Mouse (Mus musculus) layer of hippocampus, postnatal 36 days (tissue): Measurements from ENCODE around the gene Gabrd. TPM values are rescaled to one million over a fixed set of nuclear protein-coding genes. Genes with fewer than 3 reads are reported as not detected.
A peak's percentile ranks its signal among the peaks of the same experiment; 100 is the strongest.

ENCODE experiments used
- DNase-seq, 2 experiments: peaks; one replicate each; pipeline ENCODE4 v3.0.0; 2022
- total RNA-seq, 2 experiments: library from RNA; stranded (reverse); gene quantifications; 2 replicates each; pipeline ENCODE4 v1.2.3; 2021

Gene Gabrd
- total RNA-seq, 2 experiments from 2014 or later: 21.0 to 21.2 TPM

DNA sequence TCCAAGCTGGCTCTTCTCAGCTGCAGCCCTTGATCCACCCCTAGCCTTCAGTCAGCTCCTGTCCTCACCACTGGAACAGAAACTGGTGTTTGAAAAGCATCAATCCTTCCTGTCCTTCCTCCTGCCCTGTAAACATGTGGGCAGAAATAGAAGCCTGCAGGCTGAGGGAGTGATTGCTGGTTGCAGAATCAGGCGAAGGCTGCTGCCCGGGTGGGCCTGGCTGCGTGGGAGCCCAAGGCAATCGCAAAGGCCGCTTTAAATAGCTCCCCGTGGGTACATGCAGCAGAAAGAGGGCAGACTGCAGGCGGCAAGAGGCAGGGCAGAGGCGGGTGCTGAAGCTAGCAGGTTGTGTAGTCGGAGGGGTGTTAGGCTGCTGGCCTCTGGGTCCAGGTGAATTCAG is 15.2 kb downstream of the Gabrd start:
- DNase-seq: peak; percentile 40 to 57

- DNase-seq: no peak
Observed at GRCm38 (mm10) chr4:155381974-155382373, 15.9 kb downstream of the Gabrd start.

DNA sequence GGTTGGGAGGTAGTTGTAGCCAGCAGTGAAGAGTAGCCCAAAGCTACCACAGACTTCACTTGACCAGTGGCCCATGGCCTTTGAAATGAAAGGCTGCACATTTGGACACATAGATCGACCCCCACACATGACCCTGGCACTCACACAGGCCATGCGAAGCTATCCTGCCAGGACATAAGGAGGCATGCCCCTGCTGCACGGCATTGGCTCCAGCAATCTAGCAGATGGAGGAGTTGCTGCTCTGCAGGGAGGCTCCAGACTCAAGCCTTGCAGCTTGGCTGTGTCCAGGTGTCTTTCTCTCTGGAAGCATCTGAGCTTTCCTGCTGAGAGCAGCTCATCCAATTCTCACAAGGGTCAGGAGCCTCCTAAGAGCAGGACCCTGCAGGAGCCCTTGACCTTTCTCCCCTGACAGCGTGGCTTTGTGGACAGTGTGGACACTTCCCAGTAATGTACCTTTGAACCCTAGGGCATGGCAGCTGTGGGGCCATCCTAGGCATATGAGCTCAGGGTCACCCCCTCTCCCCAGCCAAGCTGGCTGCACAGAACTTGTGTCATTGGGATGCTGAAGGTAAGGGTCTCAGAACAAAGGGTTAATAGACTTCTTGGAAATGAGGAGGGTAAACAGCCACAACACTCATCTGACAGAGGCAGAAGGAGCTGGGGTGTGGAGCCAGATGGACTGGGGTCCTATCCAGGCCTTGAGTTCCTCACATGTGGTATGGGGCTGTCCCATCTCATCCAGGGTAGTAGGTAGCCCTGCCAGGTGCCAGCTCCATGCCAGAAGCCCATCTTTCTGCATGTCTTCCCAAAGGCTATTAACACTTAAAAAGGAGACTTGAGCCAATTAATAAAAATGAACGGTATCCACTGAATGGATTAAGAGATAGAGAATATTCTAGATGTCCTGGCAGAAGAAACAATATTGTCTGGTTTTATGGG is 25.8 kb downstream of the Gabrd start:
- DNase-seq: no peak

DNA sequence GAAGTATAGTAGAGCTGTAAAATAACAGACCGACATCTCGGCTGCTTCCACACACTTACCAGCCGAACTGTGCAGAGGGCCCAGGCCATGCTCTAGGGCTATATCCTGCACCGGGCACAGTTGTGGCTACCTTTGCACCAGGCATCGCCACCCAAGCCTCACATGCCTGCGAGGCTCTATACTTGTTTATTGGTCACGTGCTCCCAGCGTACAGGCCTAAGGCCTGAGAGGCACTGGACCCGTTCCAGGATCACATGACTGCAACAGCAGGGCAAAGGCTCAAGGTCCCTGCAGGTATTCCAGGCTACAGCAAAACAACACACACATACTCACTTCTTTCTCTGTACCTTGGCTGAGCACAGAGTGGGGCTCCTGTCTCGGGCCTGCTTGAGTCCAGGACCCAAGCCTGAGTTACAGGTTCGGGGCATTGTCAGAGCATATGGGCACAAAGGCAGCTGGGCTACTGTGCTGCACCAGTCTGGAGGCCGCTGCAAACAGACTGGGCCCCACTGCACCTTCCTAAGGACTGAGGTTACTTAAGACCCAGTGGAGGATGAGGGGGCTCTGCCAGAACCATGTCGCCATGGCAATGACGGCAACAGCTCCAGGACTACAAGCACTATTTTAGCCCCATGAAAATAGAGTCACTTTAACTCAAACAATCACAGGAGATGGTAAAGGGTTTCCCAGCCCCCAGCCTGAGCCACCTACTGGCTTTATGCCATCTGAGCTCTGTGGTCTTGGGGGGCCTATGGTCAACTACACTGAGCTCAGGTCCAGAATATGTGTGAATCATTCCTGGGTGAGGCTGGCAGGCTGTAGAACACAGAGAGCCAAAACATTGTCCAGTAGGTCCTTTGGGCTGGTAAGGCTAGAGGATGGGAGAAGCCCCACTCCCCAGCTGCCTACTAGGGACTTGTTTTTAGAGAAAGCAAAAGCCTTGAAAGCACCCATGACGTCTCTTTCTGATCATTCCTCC is 26.9 kb downstream of the Gabrd start:
- DNase-seq: no peak

- peak; percentile 85 to 87 for DNase-seq
Observed at GRCm38 (mm10) chr4:155368684-155369083, 29.2 kb downstream of the Gabrd start.

GRCm38 (mm10) chr4:155367739-155368138 is 30.2 kb downstream of the Gabrd start:
- DNase-seq: no peak

GRCm38 (mm10) chr4:155366784-155367183 is 31.1 kb downstream of the Gabrd start:
- no peak for DNase-seq

DNA sequence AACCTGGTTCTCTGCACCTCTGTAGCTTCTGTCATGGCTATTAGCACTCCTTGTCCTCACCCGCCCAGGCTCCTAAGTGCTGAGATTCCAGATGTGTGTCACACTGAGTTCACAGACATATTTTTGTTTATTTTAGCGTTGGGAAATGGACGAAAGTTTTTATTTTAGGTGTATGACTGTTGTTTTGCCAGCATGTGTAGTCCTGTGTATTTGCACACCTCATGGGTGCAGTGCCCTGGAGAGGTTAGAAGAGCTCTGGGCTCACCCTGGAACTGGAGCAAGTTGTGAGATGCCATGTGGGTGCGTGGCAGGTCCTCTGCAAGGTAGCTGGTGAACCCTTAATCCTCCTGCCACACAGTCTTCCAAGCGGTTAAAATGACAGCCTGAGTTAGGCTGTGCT is 35.5 kb downstream of the Gabrd start:
- no peak for DNase-seq

GRCm38 (mm10) chr4:155361303-155361791 is 36.6 kb downstream of the Gabrd start, which contains the start of gene Prkcz:
Prkcz (minus strand) TSS chr4:155361361.
- DNase-seq: no peak

- no peak for DNase-seq
Observed at GRCm38 (mm10) chr4:155360856-155361255, 37.1 kb downstream of the Gabrd start.

DNA sequence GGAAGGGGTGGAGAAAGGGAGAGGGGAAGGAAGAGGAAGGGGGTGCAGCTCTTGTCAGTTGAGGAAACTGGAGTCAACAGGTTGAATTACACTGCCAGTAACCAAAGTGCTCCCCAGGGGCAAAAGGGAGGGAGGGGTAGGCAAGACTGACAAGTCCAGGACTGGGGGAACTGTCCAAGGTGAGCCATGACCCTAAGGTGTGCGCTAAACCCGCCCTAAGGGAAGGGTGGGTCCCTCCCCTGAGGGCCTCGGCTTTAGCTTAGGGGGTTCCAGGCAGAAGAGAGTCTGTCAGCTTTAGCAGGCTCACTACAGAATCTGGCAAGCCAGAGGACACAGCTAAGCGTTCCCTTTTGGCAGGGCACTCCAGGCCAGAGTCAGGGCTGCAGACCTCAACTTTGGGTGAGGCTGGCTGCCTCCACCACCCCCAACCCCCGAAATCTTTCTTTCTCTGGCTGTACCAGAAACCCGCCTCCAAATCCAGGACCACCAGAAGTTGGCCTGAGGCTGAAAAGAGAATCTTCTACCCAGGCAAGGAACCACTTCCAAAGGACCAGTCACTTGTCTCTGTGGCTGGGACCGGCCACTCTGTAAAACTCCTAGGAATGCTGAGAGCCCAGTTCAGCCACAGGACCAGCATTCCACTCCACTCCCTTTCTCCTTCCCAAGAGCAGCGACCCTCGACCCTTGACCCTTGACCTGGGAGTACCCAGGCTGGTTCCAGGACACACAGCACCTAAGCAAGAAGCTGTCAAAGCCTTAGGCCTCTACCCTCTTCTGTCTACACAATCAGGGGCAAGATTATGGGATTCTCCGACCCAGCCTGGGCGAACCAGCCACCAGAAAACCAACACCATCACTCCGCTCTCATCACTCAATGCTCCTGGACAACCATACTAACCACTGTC is 38.1 kb downstream of the Gabrd start:
- no peak for DNase-seq

- DNase-seq: no peak
Observed at GRCm38 (mm10) chr4:155357601-155358000, 40.3 kb downstream of the Gabrd start.

DNA sequence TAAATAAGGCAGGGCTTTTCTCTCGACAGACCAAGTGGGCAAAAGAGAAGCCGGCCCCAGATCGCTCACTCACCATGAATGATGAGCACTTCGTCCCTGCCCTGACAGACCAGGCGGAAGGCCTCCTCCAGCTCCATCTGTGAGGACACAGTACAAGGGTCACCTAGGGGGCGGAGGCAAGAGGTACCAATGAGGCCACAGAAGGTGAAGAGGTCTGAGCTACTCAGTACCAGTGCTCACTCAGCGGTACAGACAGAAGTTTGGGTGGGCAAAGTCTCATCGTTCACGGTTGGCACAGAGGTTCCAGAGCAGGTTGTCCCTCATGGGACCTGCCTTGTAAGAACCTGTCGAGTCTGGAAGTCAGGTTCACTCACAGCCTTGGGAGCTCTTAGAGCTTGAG is 41.6 kb downstream of the Gabrd start:
- DNase-seq: no peak

DNA sequence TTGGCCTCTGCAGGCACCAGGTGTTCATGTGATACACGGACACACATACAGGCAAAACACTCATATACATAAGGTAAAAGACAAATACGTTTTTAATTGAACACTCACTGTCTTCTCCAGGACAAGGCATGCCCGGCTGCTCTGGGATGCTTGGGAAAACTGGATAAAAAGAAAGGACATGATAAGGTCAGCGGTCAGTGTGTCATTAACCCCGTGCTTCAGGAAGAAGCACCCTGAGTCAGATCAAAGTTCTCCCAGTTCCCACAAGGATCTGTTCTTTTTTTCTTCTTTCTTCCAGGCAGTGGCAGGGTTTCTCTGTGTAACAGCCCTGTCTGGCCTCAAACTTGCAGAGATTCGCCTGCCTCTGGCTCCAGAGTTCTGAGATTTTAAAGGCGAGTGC is 43.4 kb downstream of the Gabrd start:
- DNase-seq: no peak

DNA sequence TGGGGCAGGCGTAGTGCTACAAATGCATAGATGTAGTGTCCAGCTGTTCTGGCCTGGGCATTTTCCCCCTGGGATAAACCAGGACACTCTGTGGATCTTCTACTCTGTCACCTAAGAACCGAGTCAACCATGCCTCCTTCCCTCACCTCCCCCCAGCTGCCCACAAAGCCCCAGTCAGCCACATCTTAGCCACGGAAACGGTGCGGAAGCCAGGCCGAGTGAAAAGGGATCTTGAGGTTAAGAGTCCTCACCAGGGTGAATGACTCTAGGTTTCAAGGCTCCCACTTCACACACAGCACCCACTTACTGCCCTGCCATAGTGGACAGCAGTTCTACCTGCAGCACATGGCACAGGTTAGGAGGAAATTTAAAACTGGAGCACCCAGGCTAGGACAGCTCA is 43.9 kb downstream of the Gabrd start:
- no peak for DNase-seq

GRCm38 (mm10) chr4:155352581-155352980 is 45.3 kb downstream of the Gabrd start:
- DNase-seq: no peak

- no peak for DNase-seq
Observed at GRCm38 (mm10) chr4:155346350-155346749, 51.6 kb downstream of the Gabrd start.

DNA sequence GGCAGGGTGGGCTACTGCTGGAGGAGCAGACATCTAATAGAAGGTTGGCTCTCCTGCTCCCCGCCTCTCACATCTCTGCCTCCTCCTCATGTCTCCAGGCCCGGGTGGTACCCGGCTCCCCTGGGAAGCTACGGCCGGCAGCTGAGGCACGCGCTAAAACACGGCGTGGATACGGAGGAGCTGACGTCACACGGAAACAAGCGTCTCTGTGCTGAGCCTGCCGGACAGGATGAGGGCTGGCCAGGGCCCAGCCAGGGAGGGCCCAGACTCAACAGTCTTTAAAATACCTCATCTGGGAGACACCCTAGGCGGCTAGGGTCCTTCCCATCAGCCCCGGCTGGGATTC is 52.3 kb downstream of the Gabrd start:
- peak; percentile 84 to 85 for DNase-seq

DNA sequence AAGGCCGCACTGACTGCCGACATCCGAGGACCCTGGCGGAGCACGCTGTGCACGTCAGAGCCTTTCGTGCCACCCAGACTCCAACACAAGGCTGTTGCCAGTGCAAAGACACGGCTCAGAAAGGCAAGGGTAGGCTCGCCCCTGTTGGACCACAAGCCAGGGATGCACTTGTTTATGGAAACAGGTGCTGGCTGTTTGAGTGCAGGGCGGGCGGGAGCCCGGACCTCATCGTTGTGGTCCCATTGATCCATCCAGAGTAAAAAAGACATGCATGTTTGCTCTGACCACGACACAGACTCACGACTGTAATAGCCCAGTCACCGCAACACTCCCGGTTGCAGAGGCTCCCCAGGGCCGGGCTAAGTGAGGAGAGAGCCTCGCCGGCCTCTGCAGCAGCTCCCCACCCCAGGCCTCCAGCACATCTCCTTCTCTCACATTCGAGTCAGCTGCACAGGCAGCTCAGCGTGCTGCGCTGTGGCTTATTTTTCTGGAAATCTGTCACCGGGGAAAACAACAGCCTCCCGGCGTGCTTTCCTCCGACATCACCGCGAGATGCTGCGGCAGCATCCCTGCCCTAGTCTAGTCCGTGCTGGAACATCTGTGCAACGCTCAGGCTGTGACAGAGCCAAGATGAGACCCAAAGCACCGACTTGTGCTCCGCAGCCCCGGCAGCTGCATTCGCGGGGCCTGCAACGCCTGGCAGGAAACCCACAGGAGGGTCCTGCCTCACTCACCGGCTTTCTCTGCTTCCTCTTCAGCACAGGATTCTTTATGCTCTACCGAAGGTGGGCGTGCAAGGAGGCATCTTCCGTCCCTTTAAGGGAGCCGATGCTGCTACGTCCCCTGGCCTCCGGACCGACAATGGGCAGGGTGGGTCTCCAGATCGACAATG is 53.0 kb downstream of the Gabrd start:
- DNase-seq: peak; percentile 47 to 50

GRCm38 (mm10) chr4:155344299-155344600 is 53.7 kb downstream of the Gabrd start:
- DNase-seq: peak; percentile 30 to 41
